Mouse (Mus musculus): ENCODE results near the gene Vmn1r180. TPM values are rescaled to one million over a fixed set of nuclear protein-coding genes. Genes with fewer than 3 reads are reported as not detected.

Gene Vmn1r180
- total RNA-seq (2023): not detected

GRCm38 (mm10) chr7:23950332-23950731, at the start of gene Vmn1r180:
TSS of gene Vmn1r180 (plus strand) at chr7:23950632.

GRCm38 (mm10) chr7:23926678-23927077, 23.8 kb upstream of the Vmn1r180 start, which contains the start of gene Vmn1r179:
TSS of gene Vmn1r179 (plus strand) at chr7:23926978.

GRCm38 (mm10) chr7:23974315-23974714, 23.9 kb downstream of the Vmn1r180 start, which contains the start of gene Vmn1r181:
TSS of gene Vmn1r181 (plus strand) at chr7:23974615.

GRCm38 (mm10) chr7:24001391-24001790, 51.0 kb downstream of the Vmn1r180 start, which contains the start of gene V1rd19:
TSS of gene V1rd19 (plus strand) at chr7:24001691.

Other genes starting within 250 kb of the Vmn1r180 start
- gene Vmn1r173, start 249.9 kb upstream of the Vmn1r180 start, total RNA-seq (2023): not detected
- gene Vmn1r174, start 198.4 kb upstream of the Vmn1r180 start, total RNA-seq (2023): not detected
- gene Vmn1r175, start 140.0 kb upstream of the Vmn1r180 start, total RNA-seq (2023): not detected
- gene Vmn1r176, start 113.3 kb upstream of the Vmn1r180 start, total RNA-seq (2023): not detected
- gene Vmn1r177, start 84.2 kb upstream of the Vmn1r180 start, total RNA-seq (2023): not detected
- gene Vmn1r178, start 58.6 kb upstream of the Vmn1r180 start, total RNA-seq (2023): not detected
- not detected for gene Vmn1r179, start 23.7 kb upstream of the Vmn1r180 start, total RNA-seq (2023)
- not detected for gene Vmn1r181, start 24.0 kb downstream of the Vmn1r180 start, total RNA-seq (2023)
- gene V1rd19, start 51.1 kb downstream of the Vmn1r180 start, total RNA-seq (2023): not detected
- gene Vmn1r183, start 102.6 kb downstream of the Vmn1r180 start, total RNA-seq (2023): not detected
- gene Zfp180, start 131.3 kb downstream of the Vmn1r180 start, total RNA-seq (2023): 10 to 100 TPM; 18.8 to 20.5 TPM
- gene Zfp112, start 161.7 kb downstream of the Vmn1r180 start, total RNA-seq (2023): 1 to 10 TPM; 1.9 to 2.2 TPM
- 1 to 10 TPM; 4.7 to 5.1 TPM for gene Zfp235, start 183.5 kb downstream of the Vmn1r180 start, total RNA-seq (2023)
- not detected for gene Zfp114, start 224.4 kb downstream of the Vmn1r180 start, total RNA-seq (2023)

Data from monocyte, adult 59 days (primary cell).